Mouse (Mus musculus) c-Kit-positive CD71-positive TER-119-negative erythroid progenitor cells, embryonic 14.5 days (primary cell): ENCODE measurements around the gene Utp11.
"Not testable (repeated sequence)": the region's sequence is repeated elsewhere in the genome, so short reads cannot be mapped to it uniquely, and the experiment has no call there.

Experiments used
- DNase-seq: peaks from one replicate; pipeline ENCODE4 v3.0.0-alpha.2; 2013; ENCODE audit warnings: low read depth

Utp11 gene

GRCm38 (mm10) chr4:124693135-124693894, at the start of gene Utp11:
Gene Utp11 (minus strand): TSS chr4:124693600.
- DNase-seq = peak; percentile 85

- DNase-seq = no peak
Measured at GRCm38 (mm10) chr4:124742839-124743238, 49.4 kb upstream of the Utp11 start.

GRCm38 (mm10) chr4:124741376-124742343, 48.3 kb upstream of the Utp11 start, which contains the start of gene Inpp5b:
Gene Inpp5b (plus strand): TSS chr4:124741850.
- peak; percentile 46 for DNase-seq

GRCm38 (mm10) chr4:124738783-124739182, 45.4 kb upstream of the Utp11 start:
- DNase-seq = no peak

GRCm38 (mm10) chr4:124738013-124738412, 44.6 kb upstream of the Utp11 start:
- DNase-seq = no peak

- no peak for DNase-seq
Measured at GRCm38 (mm10) chr4:124737486-124737885, 44.1 kb upstream of the Utp11 start.

GRCm38 (mm10) chr4:124736952-124737351, 43.6 kb upstream of the Utp11 start:
- no peak for DNase-seq

DNA sequence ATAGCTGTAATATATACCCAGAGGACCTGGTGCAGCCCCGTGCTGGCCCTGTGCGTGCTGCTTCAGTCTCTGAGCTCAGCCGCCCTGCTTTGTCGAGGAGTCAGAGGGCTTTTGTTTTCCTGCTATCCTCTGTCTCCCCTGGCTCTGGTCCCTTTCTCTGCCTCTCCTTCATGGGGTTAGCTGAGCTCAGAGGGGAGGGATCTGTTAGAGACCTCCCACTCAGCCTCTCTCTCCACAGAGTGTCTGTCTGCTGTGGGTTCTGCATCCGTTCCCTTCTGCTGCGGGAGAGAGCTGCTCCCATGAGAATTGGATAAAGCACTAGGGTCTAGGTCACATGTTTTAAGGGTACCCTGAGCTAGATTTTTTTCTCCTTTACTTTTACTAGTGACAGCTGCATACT, 32.7 kb upstream of the Utp11 start:
- DNase-seq = no peak

DNA sequence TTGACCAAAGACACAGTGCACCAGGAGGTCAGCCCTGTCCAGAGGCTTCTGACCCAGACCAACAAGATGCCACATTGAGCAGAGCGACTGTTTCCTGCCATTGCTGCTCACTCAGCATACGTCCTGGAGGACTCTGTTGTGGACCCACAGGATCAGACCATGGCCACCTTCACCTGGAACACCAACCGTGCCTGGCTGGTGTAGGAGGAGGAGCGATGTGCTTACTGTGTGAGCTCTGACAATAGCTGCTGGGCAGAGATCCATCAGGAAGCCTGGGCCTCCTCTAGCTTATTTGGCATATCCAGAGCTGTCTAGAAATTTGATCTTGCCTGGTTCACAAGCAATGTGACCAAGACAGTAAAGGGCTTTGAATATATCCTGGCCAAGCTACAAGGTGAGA, 25.7 kb upstream of the Utp11 start:
- no peak for DNase-seq

DNA sequence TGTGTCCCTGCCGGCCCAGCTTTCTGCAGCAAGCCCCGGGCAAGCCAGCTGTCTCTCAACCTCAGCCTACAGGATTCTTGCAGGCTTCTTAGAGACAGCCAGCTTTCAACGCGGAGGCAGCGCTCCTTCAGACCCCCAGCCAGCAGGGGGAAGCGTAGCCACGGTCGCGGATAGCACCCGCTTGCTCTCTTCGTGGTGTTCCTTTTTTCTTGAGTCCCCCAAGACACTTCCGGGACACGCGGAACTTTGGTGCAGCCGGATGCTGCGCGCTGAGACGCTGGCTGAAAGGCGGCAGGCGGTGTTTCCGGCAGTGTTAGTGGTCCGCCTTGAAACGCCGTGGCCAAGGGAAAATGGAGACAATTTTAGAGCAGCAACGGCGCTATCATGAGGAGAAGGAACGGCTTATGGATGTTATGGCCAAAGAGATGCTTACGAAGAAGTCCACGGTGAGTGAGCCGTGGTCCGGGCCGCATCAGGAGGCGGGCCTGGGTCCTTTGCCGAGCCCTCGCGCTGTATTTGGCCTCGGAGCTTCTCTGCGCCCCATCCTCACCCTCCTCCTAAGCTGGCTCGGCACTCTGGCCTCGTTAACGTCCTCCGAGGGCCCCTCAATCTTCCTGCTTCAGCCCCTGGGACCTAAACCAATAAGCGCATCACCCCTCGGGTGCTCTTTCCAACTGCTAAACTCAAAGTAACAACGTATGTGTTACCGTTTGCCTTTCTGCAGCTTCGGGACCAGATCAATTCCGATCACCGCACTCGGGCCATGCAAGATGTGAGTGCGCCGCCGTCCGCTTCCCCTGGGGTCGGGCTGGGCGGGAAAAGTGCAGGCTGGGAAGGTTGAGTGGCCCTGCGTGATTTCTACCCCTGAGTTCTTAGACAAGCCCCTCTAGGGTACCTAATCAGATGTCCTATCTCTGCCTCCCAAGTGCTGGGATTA, 21.4 kb upstream of the Utp11 start, which contains the start of gene Sf3a3:
TSS of gene Sf3a3 (plus strand) at position 232 of the 937 bp plus-strand sequence.
- peak; percentile 94 for DNase-seq

DNA sequence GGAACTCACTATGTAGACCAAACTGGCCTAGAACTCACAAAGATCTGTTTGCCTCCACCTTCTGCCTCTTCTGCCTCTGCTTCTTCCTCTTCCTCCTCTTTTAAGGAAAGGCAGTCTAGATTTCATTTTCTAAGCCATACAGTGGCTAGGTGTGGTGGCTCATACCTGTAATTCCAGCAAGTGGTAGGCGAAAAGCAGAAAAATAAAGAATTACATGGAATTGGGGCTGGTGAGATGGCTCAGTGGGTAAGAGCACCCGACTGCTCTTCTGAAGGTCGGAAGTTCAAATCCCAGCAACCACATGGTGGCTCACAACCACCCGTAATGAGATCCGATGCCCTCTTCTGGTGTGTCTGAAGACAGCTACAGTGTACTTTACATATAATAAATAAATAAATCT, 20.4 kb upstream of the Utp11 start:
- not testable (repeated sequence) for DNase-seq

- DNase-seq = no peak
Measured at GRCm38 (mm10) chr4:124712618-124713017, 19.2 kb upstream of the Utp11 start.

GRCm38 (mm10) chr4:124710776-124711291, 17.4 kb upstream of the Utp11 start:
- no peak for DNase-seq

DNA sequence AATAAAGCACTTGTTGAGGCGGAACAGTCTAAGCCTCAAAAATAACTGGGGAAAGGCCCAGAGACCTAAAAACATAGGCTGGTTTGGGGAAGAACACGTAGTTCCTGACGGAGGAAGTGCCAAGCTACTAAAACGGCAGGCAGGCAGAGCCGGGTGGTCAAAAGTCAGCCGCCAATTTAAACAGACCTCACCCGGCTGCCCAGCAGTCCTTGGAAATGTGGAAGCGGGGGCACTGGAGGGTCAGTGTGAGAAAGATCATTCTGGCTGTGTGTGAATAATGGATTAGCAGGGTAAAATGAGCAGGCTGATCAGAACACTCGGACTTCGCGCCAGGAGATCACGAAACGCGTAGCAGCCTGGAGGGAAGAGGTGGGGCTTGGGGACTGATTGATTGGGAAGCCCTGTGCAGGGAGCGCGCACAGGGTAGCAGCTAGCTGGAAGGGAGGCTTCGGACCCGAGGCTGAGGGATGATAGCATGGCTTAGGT, 16.6 kb upstream of the Utp11 start:
- DNase-seq = no peak

DNA sequence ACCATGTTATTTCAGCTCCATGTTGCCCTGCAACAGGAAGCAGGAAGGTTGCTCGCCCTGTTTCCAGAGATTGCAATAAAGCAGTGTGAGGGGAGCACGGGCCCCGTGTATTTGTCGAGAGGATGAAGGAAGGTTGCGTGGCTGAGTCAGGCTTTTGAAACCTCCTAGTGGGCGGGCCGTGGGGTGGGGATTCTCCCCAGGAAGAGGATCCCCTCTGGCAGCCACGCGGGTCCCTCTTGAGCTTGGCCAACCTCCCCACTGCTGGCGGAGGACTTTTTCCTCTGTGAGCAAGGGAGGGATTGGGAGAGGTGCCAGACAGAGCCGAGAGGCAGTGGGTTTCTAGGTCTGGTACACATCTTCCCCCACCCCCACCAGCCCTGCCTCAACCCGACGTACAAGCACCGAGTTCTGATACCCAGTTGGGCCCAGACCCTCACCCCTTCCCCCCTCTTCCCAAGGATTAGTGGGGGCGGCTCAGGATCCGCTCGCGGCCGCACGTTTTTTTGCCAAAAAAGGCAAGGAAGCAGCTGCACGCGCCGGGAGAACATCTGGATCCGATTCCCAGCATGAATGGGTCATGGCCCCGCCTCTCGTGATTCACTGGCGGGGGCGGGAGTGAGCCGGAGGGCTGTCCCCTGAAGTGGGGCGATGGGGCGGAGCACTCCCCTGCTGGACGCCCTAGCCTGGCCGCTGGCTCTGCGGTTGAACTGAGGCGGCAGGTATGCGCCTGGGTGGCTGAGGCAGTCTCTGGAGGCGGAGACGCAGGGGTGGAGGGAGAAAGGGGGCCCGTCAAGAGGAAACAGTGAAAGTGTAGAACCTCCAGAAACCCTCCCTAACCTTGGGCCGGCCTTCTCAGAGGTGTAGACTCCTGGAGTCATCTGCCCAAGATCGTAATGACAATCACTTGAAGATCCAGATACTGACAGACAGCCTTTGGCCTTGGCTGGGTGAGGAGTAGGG, 15.4 kb upstream of the Utp11 start:
- peak; percentile 70 for DNase-seq

DNA sequence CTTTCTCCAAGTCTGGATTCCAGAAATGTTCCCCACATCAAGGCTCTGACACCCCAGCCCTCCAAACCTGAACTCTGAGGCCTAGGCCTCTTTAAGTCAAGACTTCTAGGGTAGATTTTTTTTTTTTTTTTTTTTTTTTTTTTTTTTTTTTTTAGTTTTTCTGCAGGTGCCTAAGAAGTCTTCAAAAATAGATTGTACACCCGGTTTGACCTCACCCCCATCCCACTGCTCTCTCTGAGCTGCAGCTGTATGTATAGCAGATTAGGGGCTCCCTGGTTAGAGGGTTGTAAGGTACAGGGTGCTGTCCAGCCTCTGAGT, 14.8 kb upstream of the Utp11 start:
- not testable (repeated sequence) for DNase-seq

DNA sequence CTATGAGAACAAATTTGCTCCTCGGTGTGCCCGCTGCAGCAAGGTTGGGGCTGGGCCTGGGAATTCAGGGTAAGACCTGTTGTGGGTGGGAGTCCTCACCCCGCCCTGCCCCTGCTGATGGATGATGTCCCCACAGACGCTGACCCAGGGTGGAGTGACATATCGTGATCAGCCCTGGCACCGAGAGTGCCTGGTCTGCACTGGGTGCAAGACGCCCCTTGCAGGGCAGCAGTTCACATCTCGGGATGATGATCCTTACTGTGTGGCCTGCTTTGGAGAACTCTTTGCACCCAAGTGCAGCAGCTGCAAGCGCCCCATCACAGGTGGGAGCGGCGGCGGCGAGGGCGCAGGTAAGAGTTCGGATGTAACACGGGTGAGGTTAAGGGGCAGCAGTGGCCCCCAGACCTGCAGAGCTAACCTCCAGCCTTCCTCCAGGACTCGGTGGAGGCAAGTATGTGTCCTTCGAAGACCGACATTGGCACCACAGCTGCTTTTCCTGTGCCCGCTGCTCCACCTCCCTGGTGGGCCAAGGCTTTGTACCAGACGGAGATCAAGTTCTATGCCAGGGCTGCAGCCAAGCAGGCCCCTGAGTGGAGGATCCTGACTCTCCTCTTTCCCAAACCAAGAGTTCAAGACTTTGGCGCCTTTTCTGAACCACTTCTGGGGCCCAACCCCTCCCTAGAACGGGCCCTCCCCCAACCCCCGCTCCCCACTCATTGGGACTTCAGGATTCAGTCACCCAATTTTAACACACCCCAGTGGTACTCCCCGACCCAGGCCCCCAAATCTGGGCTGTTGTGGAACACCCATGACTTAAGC, 14.2 kb upstream of the Utp11 start:
- DNase-seq = not testable (repeated sequence)

- DNase-seq = no peak
Measured at GRCm38 (mm10) chr4:124705661-124706269, 12.4 kb upstream of the Utp11 start.
